Mouse (Mus musculus) kidney, postnatal 0 days (tissue): ENCODE results near the gene Ajuba. TPM values are rescaled to one million over a fixed set of nuclear protein-coding genes. Genes with fewer than 3 reads are reported as not detected.
A peak's percentile ranks its signal among the peaks of the same experiment; 100 is the strongest.

Experiments
- ATAC-seq: fragments of 200-750 bp; cut with Nextera tagmentation; replicated peaks from 2 replicates; pipeline ENCODE4 v1.8.0; 2017; ENCODE audit warnings: low read depth, moderate number of reproducible peaks, moderate TSS enrichment, moderate library complexity; ENCODE audit not compliant: low FRiP score
- DNase-seq: peaks from one replicate; pipeline ENCODE4 v3.0.0-alpha.2; 2016; ENCODE audit warnings: low spot score
- H3K27ac ChIP-seq: fragments of 300-500 bp; sonication (generic); 2 replicates; pipeline ENCODE4 v1.5.1; 2014; ENCODE audit warnings: mild to moderate bottlenecking
- H3K27me3 ChIP-seq: fragments of 300-500 bp; sonication (generic); 2 replicates; pipeline ENCODE4 v1.6.1; 2014; ENCODE audit warnings: low read length, mixed read lengths; ENCODE audit not compliant: insufficient read depth
- H3K36me3 ChIP-seq: fragments of 300-500 bp; sonication (generic); 2 replicates; pipeline ENCODE4 v1.6.1; 2014; ENCODE audit warnings: low read length, mixed read lengths; ENCODE audit not compliant: insufficient read depth
- H3K4me1 ChIP-seq: fragments of 300-500 bp; sonication (generic); replicated peaks from 2 replicates; pipeline ENCODE4 v1.6.1; 2014; ENCODE audit warnings: antibody characterized with exemption, low read length, mixed read lengths; ENCODE audit not compliant: insufficient read depth
- H3K4me2 ChIP-seq: fragments of 300-500 bp; sonication (generic); 2 replicates; pipeline ENCODE4 v1.6.1; 2014; ENCODE audit warnings: mild to moderate bottlenecking, low read length, moderate library complexity, mixed read lengths
- H3K4me3 ChIP-seq: fragments of 300-500 bp; sonication (generic); replicated peaks from 2 replicates; pipeline ENCODE4 v1.5.1; 2014; ENCODE audit warnings: low read depth, low read length
- H3K9ac ChIP-seq: fragments of 300-500 bp; sonication (generic); 2 replicates; pipeline ENCODE4 v1.6.1; 2014; ENCODE audit warnings: low read depth, low read length
- H3K9me3 ChIP-seq: fragments of 300-500 bp; sonication (generic); replicated peaks from 2 replicates; pipeline ENCODE4 v1.6.1; 2016; ENCODE audit warnings: low read length, inconsistent platforms, mixed read lengths
- CTCF ChIP-seq: IDR thresholded peaks from 2 replicates; pipeline ENCODE4 v1.5.1; 2016; ENCODE audit warnings: antibody characterized with exemption, low read depth, mild to moderate bottlenecking, moderate library complexity
- WGBS: fragments of 180-500 bp; shearing (Covaris S2); extraction: QIAGEN DNeasy Blood & Tissue Kit; methylation state at CpG from one replicate; pipeline ENCODE4 v1.1.7; 2014; 5-methylcytosine and 5-hydroxymethylcytosine counted together
- polyA plus RNA-seq: library from polyadenylated mRNA; unstranded; fragments of >200 nt; fragmentation: Nextera tagmentation; extraction: Ambion mirVana; gene quantifications from 2 replicates; pipeline ENCODE4 v1.2.1, GENCODE M21; 2015

The Ajuba gene
- polyA plus RNA-seq, 1 experiment from 2014 or later = 40.9 TPM

- ATAC-seq (no peak), DNase-seq (no peak)
- Histone ChIP-seq H3K27me3 (no peaks in the 10 kb centered on the region), H3K4me2 (no peak overlapping the region), H3K27ac (no peak overlapping the region), H3K9ac (no peak overlapping the region), H3K4me3 (no peak overlapping the region), H3K9me3 (no peaks in the 10 kb centered on the region), H3K4me1 (peaks cover 5% of the 10 kb centered on the region; the same call in 1 of the 2 replicates), H3K36me3 (0 out of 2 replicates have a peak, but pooled peaks cover 8% of the 10 kb centered on the region)
- 80% methylated on average over 28 of the region's 28 CpGs for WGBS
- no peak for TF ChIP-seq CTCF
Measured at GRCm38 (mm10) chr14:54594631-54595414, 17.5 kb upstream of the Ajuba start.

GRCm38 (mm10) chr14:54594055-54594454 lies 16.7 kb upstream of the Ajuba start:
- no peak for ATAC-seq
- H3K27ac ChIP-seq = no peak overlapping the region
- H3K4me1 ChIP-seq = peaks cover 5% of the 10 kb centered on the region; the same call in 1 of the 2 replicates
- no peaks in the 10 kb centered on the region for H3K27me3 ChIP-seq
- H3K4me3 ChIP-seq = no peak overlapping the region
- TF ChIP-seq CTCF = peak; percentile 42
- no peak for DNase-seq
- no peaks in the 10 kb centered on the region for H3K9me3 ChIP-seq
- H3K4me2 ChIP-seq = no peak overlapping the region
- H3K36me3 ChIP-seq = 0 out of 2 replicates have a peak, but pooled peaks cover 4% of the 10 kb centered on the region
- no peak overlapping the region for H3K9ac ChIP-seq
- WGBS = 80% methylated on average over 3 of the region's 3 CpGs

DNA sequence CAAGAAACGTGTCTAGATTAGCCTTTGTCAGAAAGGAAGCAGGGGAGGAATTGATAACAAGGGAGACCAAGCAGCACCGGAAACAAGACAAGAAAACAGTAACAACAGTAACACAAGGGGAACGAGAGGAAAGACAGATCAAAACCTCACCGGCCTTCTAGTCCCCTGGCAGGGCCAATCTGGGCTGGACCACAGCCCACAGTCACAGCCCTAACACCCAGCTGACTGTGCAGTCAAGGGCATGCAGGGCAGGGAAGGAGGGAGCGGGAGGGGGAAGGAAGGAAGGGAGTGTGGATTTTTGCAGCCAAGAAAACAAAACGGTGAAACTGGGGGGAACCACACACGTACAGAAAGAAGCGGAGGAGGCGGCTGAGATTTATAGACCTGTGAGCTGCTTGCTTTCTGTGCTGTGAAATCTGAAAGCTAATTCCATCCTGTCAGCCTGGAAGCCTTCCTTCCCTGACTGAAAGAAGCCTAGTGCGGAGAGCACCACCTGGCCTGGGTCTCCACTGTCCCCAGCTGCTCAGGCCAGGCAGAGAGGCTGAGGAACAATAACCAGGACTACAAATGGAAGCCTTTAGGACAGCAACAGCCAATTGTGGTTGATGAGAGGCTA lies 15.1 kb upstream of the Ajuba start:
- H3K4me2 ChIP-seq = no peak overlapping the region
- no peak for TF ChIP-seq CTCF
- H3K4me1 ChIP-seq = peaks cover 5% of the 10 kb centered on the region; the same call in 1 of the 2 replicates
- DNase-seq (peak; percentile 94), ATAC-seq (peak; percentile 75)
- H3K27me3 ChIP-seq = no peaks in the 10 kb centered on the region
- H3K4me3 ChIP-seq = no peak overlapping the region
- no peak overlapping the region for H3K9ac ChIP-seq
- WGBS = 15% methylated on average over 10 of the region's 10 CpGs
- H3K9me3 ChIP-seq = no peaks in the 10 kb centered on the region
- H3K27ac ChIP-seq = peak overlapping the region; percentile 72
- 0 out of 2 replicates have a peak, but pooled peaks cover 4% of the 10 kb centered on the region for H3K36me3 ChIP-seq

DNA sequence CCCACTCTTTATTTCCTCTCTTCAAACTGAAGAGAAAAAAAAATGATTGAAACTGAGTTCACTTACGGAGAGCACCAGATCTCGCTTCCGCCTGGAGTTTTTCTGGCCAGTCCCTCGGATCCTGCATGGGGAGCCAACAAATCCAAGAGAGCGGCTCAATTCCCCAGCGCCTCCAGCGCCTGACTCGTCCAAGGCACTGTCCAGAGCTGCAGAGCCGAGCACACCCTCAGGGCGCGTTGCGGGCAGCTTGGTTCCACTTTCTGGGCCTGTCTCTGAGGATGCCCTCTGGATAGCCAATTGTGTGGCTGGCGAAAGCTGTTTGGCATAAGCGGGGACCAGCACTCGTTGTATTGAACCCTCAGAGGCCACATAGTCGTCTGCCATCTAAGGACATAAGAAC lies 13.7 kb upstream of the Ajuba start:
- H3K27me3 ChIP-seq = no peaks in the 10 kb centered on the region
- DNase-seq (no peak), ATAC-seq (no peak)
- TF ChIP-seq CTCF = no peak
- WGBS = 91% methylated on average over 16 of the region's 16 CpGs
- H3K27ac ChIP-seq = no peak overlapping the region
- H3K4me2 ChIP-seq = no peak overlapping the region
- no peak overlapping the region for H3K9ac ChIP-seq
- H3K4me3 ChIP-seq = no peak overlapping the region
- H3K36me3 ChIP-seq = 0 out of 2 replicates have a peak, but pooled peaks cover 4% of the 10 kb centered on the region
- H3K9me3 ChIP-seq = no peaks in the 10 kb centered on the region
- H3K4me1 ChIP-seq = peaks cover 5% of the 10 kb centered on the region; the same call in 1 of the 2 replicates

DNA sequence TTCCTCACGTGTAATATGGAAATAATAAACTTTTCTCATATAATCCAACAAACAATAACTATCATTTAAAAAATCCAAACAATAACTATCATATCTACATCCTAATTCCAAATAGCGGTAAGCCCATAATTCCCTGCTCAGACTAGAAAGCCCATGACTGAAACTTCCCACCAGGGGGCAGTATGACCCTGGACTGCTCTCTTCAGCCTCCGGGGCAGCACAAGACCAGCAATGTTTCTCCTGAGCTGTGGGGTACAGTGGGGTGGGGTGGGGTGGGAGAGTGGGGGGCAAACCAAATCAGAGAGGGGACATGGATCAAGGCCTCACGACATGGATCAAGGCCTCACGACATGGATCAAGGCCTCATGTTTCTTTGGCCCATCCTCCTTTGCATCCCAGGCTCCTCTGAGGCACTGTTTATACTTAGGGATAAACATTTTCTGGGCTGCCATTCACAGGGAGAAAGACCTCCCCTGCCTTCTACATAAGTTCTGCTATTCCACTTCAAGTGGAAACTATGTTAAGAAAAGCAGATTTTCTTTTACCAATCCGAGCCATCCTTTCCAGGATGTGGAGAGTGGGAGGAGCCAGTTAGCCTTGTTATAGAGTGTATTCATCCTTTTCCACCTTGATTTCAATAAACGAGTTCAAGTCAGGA lies 6.5 kb upstream of the Ajuba start:
- no peak overlapping the region for H3K4me2 ChIP-seq
- peaks cover 11% of the 10 kb centered on the region; the same call in 1 of the 2 replicates for H3K36me3 ChIP-seq
- peak; percentile 82 for DNase-seq
- no peak overlapping the region for H3K9ac ChIP-seq
- H3K4me1 ChIP-seq = peaks cover 1% of the 10 kb centered on the region; the same call in 1 of the 2 replicates
- no peak overlapping the region for H3K4me3 ChIP-seq
- peak; percentile 81 for TF ChIP-seq CTCF
- peak; percentile 64; the same call in 1 of the 2 replicates for ATAC-seq
- no peaks in the 10 kb centered on the region for H3K9me3 ChIP-seq
- no peak overlapping the region for H3K27ac ChIP-seq
- no peaks in the 10 kb centered on the region for H3K27me3 ChIP-seq
- 36% methylated on average over 7 of the region's 7 CpGs for WGBS

DNA sequence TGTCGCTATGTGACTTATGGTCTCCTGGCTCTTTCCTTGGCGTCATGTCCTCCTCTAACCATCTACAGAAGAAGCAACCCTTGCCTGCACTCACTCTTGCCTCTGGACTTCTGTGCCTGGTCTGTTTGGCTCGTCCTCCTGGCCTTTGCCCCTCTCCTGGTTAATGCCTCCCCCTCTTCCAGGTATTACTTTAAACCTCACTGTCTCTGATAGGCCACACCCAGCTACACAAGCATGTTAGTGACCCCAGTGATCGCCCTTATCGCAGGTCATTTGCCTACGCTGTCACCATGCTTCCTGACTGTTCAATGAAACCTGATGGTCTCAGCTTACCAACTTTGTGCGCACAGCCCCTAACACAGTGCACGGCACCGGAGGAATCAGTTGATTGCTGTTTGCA lies 5.2 kb upstream of the Ajuba start:
- peaks cover 7% of the 10 kb centered on the region; the same call in 1 of the 2 replicates for H3K4me1 ChIP-seq
- H3K27ac ChIP-seq = no peak overlapping the region
- no peak for ATAC-seq
- H3K9me3 ChIP-seq = no peaks in the 10 kb centered on the region
- no peak for TF ChIP-seq CTCF
- H3K36me3 ChIP-seq = peaks cover 11% of the 10 kb centered on the region; the same call in 1 of the 2 replicates
- H3K9ac ChIP-seq = no peak overlapping the region
- 89% methylated on average over 9 of the region's 9 CpGs for WGBS
- no peaks in the 10 kb centered on the region for H3K27me3 ChIP-seq
- no peak overlapping the region for H3K4me3 ChIP-seq
- no peak for DNase-seq
- H3K4me2 ChIP-seq = no peak overlapping the region
